Mouse (Mus musculus) hindbrain, postnatal 0 days (tissue): Measurements from ENCODE around the gene Snrpd3. TPM values are rescaled to one million over a fixed set of nuclear protein-coding genes. Genes with fewer than 3 reads are reported as not detected.

Experiments used
- ATAC-seq: fragments of 200-750 bp; cut with Nextera tagmentation; 2 replicates; pipeline ENCODE4 v1.8.0; 2017; ENCODE audit warnings: mild to moderate bottlenecking, moderate TSS enrichment, moderate library complexity
- DNase-seq: peaks from one replicate; pipeline ENCODE4 v3.0.0-alpha.2; 2015; ENCODE audit warnings: low spot score
- H3K27ac ChIP-seq: fragments of 300-500 bp; sonication (generic); 2 replicates; pipeline ENCODE4 v1.5.1; 2014; ENCODE audit warnings: mild to moderate bottlenecking
- H3K27me3 ChIP-seq: fragments of 300-500 bp; sonication (generic); 2 replicates; pipeline ENCODE4 v1.6.1; 2014; ENCODE audit warnings: low read length, mixed read lengths; ENCODE audit not compliant: insufficient read depth
- H3K36me3 ChIP-seq: fragments of 300-500 bp; sonication (generic); 2 replicates; pipeline ENCODE4 v1.6.1; 2014; ENCODE audit warnings: low read length, mixed read lengths; ENCODE audit not compliant: insufficient read depth
- H3K4me1 ChIP-seq: fragments of 300-500 bp; sonication (generic); 2 replicates; pipeline ENCODE4 v1.6.1; 2014; ENCODE audit warnings: antibody characterized with exemption, low read length, mixed read lengths; ENCODE audit not compliant: insufficient read depth
- H3K4me2 ChIP-seq: fragments of 300-500 bp; sonication (generic); 2 replicates; pipeline ENCODE4 v1.6.1; 2014; ENCODE audit warnings: low read depth, mild to moderate bottlenecking, low read length, moderate library complexity, mixed read lengths
- H3K4me3 ChIP-seq: fragments of 300-500 bp; sonication (generic); 2 replicates; pipeline ENCODE4 v1.5.1; 2014; ENCODE audit warnings: low read length
- H3K9ac ChIP-seq: fragments of 300-500 bp; sonication (generic); replicated peaks from 2 replicates; pipeline ENCODE4 v1.6.1; 2014; ENCODE audit warnings: mild to moderate bottlenecking, low read length, moderate library complexity, mixed read lengths
- H3K9me3 ChIP-seq: fragments of 300-500 bp; sonication (generic); 2 replicates; pipeline ENCODE4 v1.6.1; 2016; ENCODE audit warnings: low read length, mixed read lengths
- CTCF ChIP-seq: IDR thresholded peaks from 2 replicates; pipeline ENCODE4 v1.5.1; 2016; ENCODE audit warnings: antibody characterized with exemption, control low read depth, low read depth
- WGBS: fragments of 180-500 bp; shearing (Covaris S2); extraction: QIAGEN DNeasy Blood & Tissue Kit; methylation state at CpG from one replicate; pipeline ENCODE4 v1.1.7; 2014; 5-methylcytosine and 5-hydroxymethylcytosine counted together
- polyA plus RNA-seq: library from polyadenylated mRNA; unstranded; fragments of >200 nt; fragmentation: Nextera tagmentation; extraction: Ambion mirVana; gene quantifications from 2 replicates; pipeline ENCODE4 v1.2.1, GENCODE M21; 2015
- total RNA-seq: library from RNA; depleted of rRNA; stranded (reverse); fragments of >200 nt; gene quantifications from 2 replicates; pipeline ENCODE4 v1.2.3, GENCODE M21; 2014

Snrpd3 gene
- total and polyA plus RNA-seq, 2 experiments from 2014 or later = 16.4 to 133 TPM

DNA sequence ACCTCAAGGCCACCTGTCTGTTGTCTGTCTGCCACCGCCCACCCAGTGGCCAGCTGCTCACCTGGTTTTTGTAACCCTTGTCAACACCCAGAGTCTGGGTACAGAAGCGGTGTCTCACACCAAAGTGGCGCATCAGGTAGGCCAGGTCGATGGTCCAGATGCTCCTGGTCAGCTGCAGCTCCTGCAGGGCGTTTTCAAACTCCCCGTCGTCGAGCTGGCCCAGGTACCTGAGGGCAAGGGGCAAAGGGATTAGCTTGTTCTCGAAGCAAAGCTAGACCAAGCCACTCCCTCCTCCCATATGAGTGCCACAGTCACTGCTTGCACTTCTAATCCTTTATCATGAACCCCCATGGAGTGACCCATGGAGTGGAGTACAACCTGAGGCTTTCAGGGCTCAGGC is 6.3 kb upstream of the Snrpd3 start:
- Histone ChIP-seq H3K9me3 (no peaks in the 10 kb centered on the region), H3K36me3 (peaks cover 48% of the 10 kb centered on the region), H3K4me3 (no peak overlapping the region), H3K9ac (no peak overlapping the region), H3K4me2 (no peak overlapping the region), H3K27me3 (no peaks in the 10 kb centered on the region), H3K27ac (no peak overlapping the region), H3K4me1 (peaks cover 4% of the 10 kb centered on the region; the same call in 1 of the 2 replicates)
- TF ChIP-seq CTCF = no peak
- WGBS = 92% methylated on average over 9 of the region's 9 CpGs
- no peak for DNase-seq
- ATAC-seq = no peak

DNA sequence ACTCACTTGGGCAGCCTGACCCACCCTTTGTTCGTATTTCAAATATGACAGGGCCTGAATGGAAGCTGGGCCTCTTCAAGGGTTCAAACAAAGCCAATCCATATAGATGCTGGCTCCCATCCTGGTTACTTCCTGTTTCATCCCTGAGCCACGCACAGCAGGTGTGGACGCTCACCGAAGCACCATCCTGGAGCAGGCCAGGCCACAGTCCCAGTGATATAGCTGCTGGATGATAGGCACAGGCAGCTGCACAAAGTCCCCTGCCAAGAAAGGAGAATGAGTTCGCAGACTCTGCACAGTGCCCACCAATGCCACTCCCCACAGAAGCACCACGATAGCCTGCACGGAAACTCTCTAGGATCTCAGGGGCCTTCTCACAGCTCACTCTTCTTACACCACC is 5.5 kb upstream of the Snrpd3 start:
- Histone ChIP-seq H3K27me3 (no peaks in the 10 kb centered on the region), H3K9me3 (no peaks in the 10 kb centered on the region), H3K4me3 (no peak overlapping the region), H3K4me1 (peaks cover 6% of the 10 kb centered on the region; the same call in 1 of the 2 replicates), H3K36me3 (peaks cover 48% of the 10 kb centered on the region), H3K4me2 (no peak overlapping the region), H3K27ac (no peak overlapping the region), H3K9ac (no peak overlapping the region)
- no peak for TF ChIP-seq CTCF
- ATAC-seq = no peak
- DNase-seq = no peak
- 92% methylated on average over 7 of the region's 7 CpGs for WGBS

DNA sequence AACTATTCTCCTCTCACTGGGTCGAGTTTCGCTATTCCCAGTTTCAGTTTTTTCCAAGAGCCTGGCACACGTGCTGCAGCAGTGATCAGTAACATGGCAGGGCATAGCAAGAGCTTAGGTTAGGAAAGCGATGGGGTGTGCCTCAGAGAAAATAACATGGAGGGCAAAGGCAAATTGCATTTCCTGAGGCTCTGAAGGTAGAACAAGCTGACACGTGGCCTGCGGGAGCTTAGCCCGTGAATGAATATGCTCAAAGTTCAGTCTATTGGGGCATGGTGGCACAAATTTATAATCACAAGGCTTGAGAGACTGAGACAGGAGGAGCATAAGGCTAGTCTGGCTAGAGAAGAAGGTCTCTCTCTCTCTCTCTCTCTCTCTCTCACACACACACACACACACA is 4.6 kb upstream of the Snrpd3 start:
- no peak for DNase-seq
- no peak for TF ChIP-seq CTCF
- no peaks in the 10 kb centered on the region for H3K27me3 ChIP-seq
- no peak overlapping the region for H3K4me2 ChIP-seq
- H3K27ac ChIP-seq = no peak overlapping the region
- no peak for ATAC-seq
- H3K4me3 ChIP-seq = no peak overlapping the region
- H3K9ac ChIP-seq = no peak overlapping the region
- peaks cover 6% of the 10 kb centered on the region; the same call in 1 of the 2 replicates for H3K4me1 ChIP-seq
- H3K36me3 ChIP-seq = peaks cover 44% of the 10 kb centered on the region
- H3K9me3 ChIP-seq = no peaks in the 10 kb centered on the region
- 89% methylated on average over 7 of the region's 7 CpGs for WGBS

DNA sequence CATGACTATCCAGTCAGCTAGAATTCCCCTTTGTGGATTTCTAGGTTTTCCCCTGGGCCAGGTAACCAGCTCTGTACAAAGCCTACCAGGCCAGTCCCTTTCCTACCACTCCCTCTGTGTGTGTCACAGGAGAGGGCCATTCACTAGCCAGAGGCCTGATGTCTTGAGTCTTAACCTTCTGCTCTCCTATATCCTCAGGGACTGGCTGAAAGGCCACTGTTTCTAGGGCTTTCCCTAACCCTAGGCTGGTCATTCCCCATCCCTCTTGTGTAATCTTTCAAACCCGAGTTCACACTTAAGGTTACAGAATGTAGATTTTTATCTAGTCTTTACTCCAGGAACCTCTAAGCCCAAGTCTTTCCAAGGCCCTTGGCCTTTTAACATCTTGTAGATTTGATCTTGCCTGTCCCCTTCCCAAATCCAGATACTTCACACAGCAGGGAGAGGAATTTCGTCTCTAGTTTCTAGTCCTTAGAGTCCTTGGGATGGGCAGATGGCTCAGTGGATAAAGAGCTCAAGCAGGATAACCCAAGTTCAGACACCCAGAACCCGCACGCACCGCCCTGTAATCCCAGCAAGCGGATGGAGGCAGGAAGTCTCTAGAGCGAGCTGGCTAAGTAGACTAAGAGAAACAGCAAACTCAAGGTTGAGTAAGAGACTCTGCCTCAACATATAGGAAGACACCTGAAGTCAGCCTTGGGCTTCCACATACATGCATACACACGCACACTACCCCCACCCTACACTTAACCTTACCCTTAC is 3.9 kb upstream of the Snrpd3 start:
- H3K27ac ChIP-seq = no peak overlapping the region

DNA sequence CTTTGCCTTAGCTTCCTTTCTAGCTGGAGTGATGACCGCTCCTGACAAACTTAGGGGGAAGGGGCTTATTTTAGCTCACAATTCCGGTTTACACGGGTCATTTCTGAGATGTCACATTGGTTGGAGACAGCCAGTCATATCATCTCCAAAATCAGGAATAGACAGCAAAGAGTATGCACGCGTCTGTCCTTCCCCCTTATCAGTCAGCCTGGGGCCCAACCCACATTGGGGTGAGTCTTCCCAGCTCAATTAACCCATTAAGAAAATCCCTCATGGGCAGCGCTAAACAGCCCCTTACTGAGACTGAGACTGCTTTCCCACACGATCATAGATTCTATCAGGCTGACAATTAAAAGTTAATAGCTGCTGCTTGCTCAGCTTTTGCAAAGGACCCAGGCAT is 3.0 kb upstream of the Snrpd3 start:
- no peak overlapping the region for H3K27ac ChIP-seq
- ATAC-seq (no peak), DNase-seq (no peak)
- 86% methylated on average over 7 of the region's 7 CpGs for WGBS
- peaks cover 6% of the 10 kb centered on the region; the same call in 1 of the 2 replicates for H3K4me1 ChIP-seq
- H3K9ac ChIP-seq = no peak overlapping the region
- TF ChIP-seq CTCF = no peak
- H3K9me3 ChIP-seq = no peaks in the 10 kb centered on the region
- no peak overlapping the region for H3K4me3 ChIP-seq
- H3K36me3 ChIP-seq = peaks cover 28% of the 10 kb centered on the region
- no peaks in the 10 kb centered on the region for H3K27me3 ChIP-seq
- H3K4me2 ChIP-seq = no peak overlapping the region

More for the DNA sequence above, 3.9 kb upstream of the Snrpd3 start:
- no peak for DNase-seq
- peaks cover 37% of the 10 kb centered on the region for H3K36me3 ChIP-seq
- H3K4me3 ChIP-seq = no peak overlapping the region
- no peaks in the 10 kb centered on the region for H3K9me3 ChIP-seq
- peaks cover 6% of the 10 kb centered on the region; the same call in 1 of the 2 replicates for H3K4me1 ChIP-seq
- H3K4me2 ChIP-seq = no peak overlapping the region
- no peaks in the 10 kb centered on the region for H3K27me3 ChIP-seq
- no peak overlapping the region for H3K9ac ChIP-seq
- WGBS = 89% methylated on average over 8 of the region's 8 CpGs
- no peak for ATAC-seq
- TF ChIP-seq CTCF = no peak

DNA sequence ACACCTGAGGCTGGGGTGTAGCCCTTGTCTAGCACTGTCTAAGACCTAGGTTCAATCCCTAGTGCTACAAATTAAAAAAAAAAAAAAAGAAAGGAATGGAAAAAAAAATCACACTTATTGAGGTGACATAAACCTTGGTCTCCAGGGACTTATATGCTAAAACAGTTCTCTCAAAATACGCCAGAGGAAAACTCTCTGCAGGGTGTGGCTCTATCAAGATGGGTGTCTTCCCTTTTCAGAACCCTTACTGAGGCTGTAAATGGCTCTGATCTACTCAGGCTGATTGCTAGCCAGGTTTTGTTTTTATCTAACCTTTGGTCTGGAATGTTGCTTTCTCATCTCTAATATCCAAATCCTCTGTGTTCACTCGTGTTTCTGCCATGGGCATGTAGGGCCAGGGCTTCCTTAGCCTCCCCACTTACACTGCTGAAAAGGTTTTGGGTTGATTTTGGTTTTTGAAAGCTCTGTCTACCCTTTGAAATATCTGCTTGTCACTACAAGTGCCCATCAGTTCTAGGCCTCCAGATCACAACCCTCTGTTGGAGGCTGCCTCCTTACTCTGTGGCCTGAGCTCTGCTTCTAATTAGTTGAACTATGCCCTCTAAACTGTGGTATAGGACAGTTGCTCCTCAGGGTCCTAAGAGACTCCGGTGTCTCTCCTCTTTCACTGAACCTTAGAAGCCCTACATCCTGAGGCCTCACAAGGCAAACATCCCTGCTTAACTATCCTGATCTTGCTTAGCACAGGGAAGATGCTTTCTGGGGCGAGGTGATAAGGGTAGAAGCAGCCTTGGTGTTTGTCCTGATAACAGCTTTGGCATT is 1.9 kb upstream of the Snrpd3 start:
- no peak for ATAC-seq
- H3K36me3 ChIP-seq = peaks cover 29% of the 10 kb centered on the region; the same call in 1 of the 2 replicates
- TF ChIP-seq CTCF = no peak
- peaks cover 6% of the 10 kb centered on the region; the same call in 1 of the 2 replicates for H3K4me1 ChIP-seq
- peak overlapping the region; percentile 68; the same call in 1 of the 2 replicates for H3K4me2 ChIP-seq
- no peak overlapping the region for H3K27ac ChIP-seq
- no peaks in the 10 kb centered on the region for H3K9me3 ChIP-seq
- H3K4me3 ChIP-seq = no peak overlapping the region
- DNase-seq = no peak
- H3K9ac ChIP-seq = peak overlapping the region; percentile 89; the same call in 1 of the 2 replicates
- 84% methylated on average over 4 of the region's 4 CpGs for WGBS
- no peaks in the 10 kb centered on the region for H3K27me3 ChIP-seq
